23 mouse cellular contexts compared by ENCODE assay signal in the genomic region with DNA sequence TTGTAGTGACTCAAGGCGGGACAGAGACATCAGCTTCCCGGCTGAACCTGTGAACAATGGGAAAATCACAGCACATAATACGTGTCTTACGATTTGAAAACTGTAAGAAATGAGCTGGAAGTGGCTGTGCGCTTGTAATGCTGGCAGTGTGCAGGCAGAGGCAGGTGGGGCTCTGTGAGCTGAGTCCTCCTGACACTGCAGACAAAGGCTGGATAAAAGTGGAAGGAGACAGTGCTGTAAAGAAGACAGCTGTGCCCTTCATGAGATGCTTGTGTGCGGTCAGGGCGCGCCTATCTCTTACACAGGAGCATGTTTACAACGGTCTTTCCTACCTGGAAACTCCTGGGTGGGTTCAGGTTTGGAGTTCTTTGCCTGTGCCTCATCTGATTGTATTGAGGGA. TPM values are rescaled to one million over a fixed set of nuclear protein-coding genes. Genes with fewer than 3 reads are reported as not detected.
DNase-seq lines count a peak whose midpoint lies in the region; ATAC-seq and TF ChIP-seq lines count a peak whose summit lies in the region.
"Had no signal": no experiment of that assay in that cellular context is flagged by ENCODE, and none has a peak within 500 bp of the region (broad histone marks: within the 10 kb centered on the region; RNA-seq: fewer than 3 reads in every experiment).

No protein-coding gene starts in this region.

- peak; percentile 52; the same call in 1 of the 2 replicates for ATAC-seq in neural tube, embryonic 12.5 days (ENCODE audit: low FRiP score, low read depth)
- ATAC-seq in embryonic facial prominence, embryonic 14.5 days (ENCODE audit: low read depth), result peak; percentile 53; the same call in 1 of the 2 replicates
- no peak for ATAC-seq in stomach, postnatal 0 days (ENCODE audit: low FRiP score, low TSS enrichment)
- ATAC-seq: activated CD4-positive, CD25-positive, alpha-beta regulatory T cell, adult 4 months; intestine, embryonic 15.5 days had no signal

- no peak overlapping the region for H3K9ac ChIP-seq in neural tube, embryonic 12.5 days
- no peak overlapping the region for H3K9ac ChIP-seq in embryonic facial prominence, embryonic 14.5 days (ENCODE audit: low read depth, low read length)
- H3K9ac ChIP-seq in stomach, postnatal 0 days (ENCODE audit: low read length), result 0 out of 2 replicates have a peak overlapping the region, but pooled peaks have one; percentile 19
- H3K9ac ChIP-seq: intestine, embryonic 15.5 days; limb, embryonic 15.5 days; liver, embryonic 15.5 days; stomach, embryonic 15.5 days had no signal

- no peak for TF ChIP-seq CTCF in stomach, postnatal 0 days (IDR thresholded peaks at IDR 0.05; ENCODE audit: low read depth)

- H3K36me3 ChIP-seq in neural tube, embryonic 12.5 days, result no peaks in the 10 kb centered on the region
- H3K36me3 ChIP-seq in embryonic facial prominence, embryonic 14.5 days (ENCODE audit: control insufficient read depth, insufficient read depth, low read length), result no peaks in the 10 kb centered on the region
- no peaks in the 10 kb centered on the region; the same call in 1 of the 2 replicates for H3K36me3 ChIP-seq in stomach, postnatal 0 days (ENCODE audit: control insufficient read depth, insufficient read depth, low read length)
- H3K36me3 ChIP-seq: heart, embryonic 10.5 days; intestine, embryonic 15.5 days; limb, embryonic 15.5 days; liver, embryonic 15.5 days; stomach, embryonic 15.5 days had no signal

- no peak overlapping the region for H3K4me3 ChIP-seq in neural tube, embryonic 12.5 days
- no peak overlapping the region for H3K4me3 ChIP-seq in embryonic facial prominence, embryonic 14.5 days (ENCODE audit: low read depth, low read length)
- H3K4me3 ChIP-seq in stomach, postnatal 0 days (ENCODE audit: low read depth, low read length), result no peak overlapping the region
- H3K4me3 ChIP-seq: heart, embryonic 10.5 days; intestine, embryonic 15.5 days; limb, embryonic 15.5 days; liver, embryonic 15.5 days; midbrain, embryonic 10.5 days; stomach, embryonic 15.5 days had no signal

- 84% methylated on average over 9 of the region's 9 CpGs for WGBS in neural tube, embryonic 12.5 days
- WGBS in embryonic facial prominence, embryonic 14.5 days, result 80% methylated on average over 9 of the region's 9 CpGs
- 69% methylated on average over 9 of the region's 9 CpGs for WGBS in stomach, postnatal 0 days

- no peak overlapping the region for H3K4me2 ChIP-seq in neural tube, embryonic 12.5 days (replicated peaks)
- H3K4me2 ChIP-seq in embryonic facial prominence, embryonic 14.5 days (ENCODE audit: low read depth, low read length), result no peak overlapping the region
- H3K4me2 ChIP-seq in stomach, postnatal 0 days (replicated peaks; ENCODE audit: low read depth), result no peak overlapping the region
- H3K4me2 ChIP-seq: intestine, embryonic 15.5 days; limb, embryonic 15.5 days; liver, embryonic 15.5 days; stomach, embryonic 15.5 days had no signal

- peak; percentile 69 for DNase-seq in heart, adult 11 months
- no peak for DNase-seq in heart, adult 9 months (ENCODE audit: low spot score in 2 of 2)
- DNase-seq in neural tube, embryonic 10.5 days (ENCODE audit: extremely low spot score, low spot score), result no peak
- DNase-seq in embryonic facial prominence, embryonic 14.5 days (ENCODE audit: low spot score), result no peak
- DNase-seq in stomach, postnatal 0 days (ENCODE audit: low spot score), result no peak
- DNase-seq in thymus, adult 18-20 months, result no peak
- DNase-seq: adrenal gland, adult 8-10 months; cerebellum, adult 8-10 months; cerebellum, postnatal 36 days; heart, postnatal 10 days; kidney, adult 9 months; kidney, postnatal 14 days; left cerebral cortex, postnatal 4 days; lung, postnatal 4 days; retina, postnatal 1 day had no signal

- H3K27me3 ChIP-seq in neural tube, embryonic 12.5 days (replicated peaks), result no peaks in the 10 kb centered on the region
- H3K27me3 ChIP-seq in embryonic facial prominence, embryonic 14.5 days (replicated peaks; ENCODE audit: control insufficient read depth, insufficient read depth, low read length), result no peaks in the 10 kb centered on the region
- no peaks in the 10 kb centered on the region for H3K27me3 ChIP-seq in stomach, postnatal 0 days (ENCODE audit: control insufficient read depth, insufficient read depth, low read length)
- H3K27me3 ChIP-seq: intestine, embryonic 15.5 days; limb, embryonic 15.5 days; stomach, embryonic 15.5 days had no signal

- no peak for TF ChIP-seq EP300 in stomach, postnatal 0 days (optimal IDR thresholded peaks at IDR 0.05)

- peaks cover 45% of the 10 kb centered on the region for H3K4me1 ChIP-seq in neural tube, embryonic 12.5 days
- H3K4me1 ChIP-seq in embryonic facial prominence, embryonic 14.5 days (ENCODE audit: control insufficient read depth, insufficient read depth, low read length), result peaks cover 11% of the 10 kb centered on the region; the same call in 1 of the 2 replicates
- H3K4me1 ChIP-seq in stomach, postnatal 0 days (replicated peaks; ENCODE audit: control insufficient read depth, insufficient read depth), result no peaks in the 10 kb centered on the region
- H3K4me1 ChIP-seq: stomach, embryonic 15.5 days had no signal

- no peaks in the 10 kb centered on the region for H3K9me3 ChIP-seq in neural tube, embryonic 12.5 days
- no peaks in the 10 kb centered on the region for H3K9me3 ChIP-seq in embryonic facial prominence, embryonic 14.5 days (ENCODE audit: control insufficient read depth, low read length)
- H3K9me3 ChIP-seq in stomach, postnatal 0 days (ENCODE audit: control insufficient read depth, low read length), result no peaks in the 10 kb centered on the region
- H3K9me3 ChIP-seq: heart, embryonic 10.5 days; intestine, embryonic 15.5 days; limb, embryonic 15.5 days; liver, embryonic 15.5 days; midbrain, embryonic 10.5 days; stomach, embryonic 15.5 days had no signal

- no peak overlapping the region for H3K27ac ChIP-seq in neural tube, embryonic 12.5 days
- no peak overlapping the region for H3K27ac ChIP-seq in embryonic facial prominence, embryonic 14.5 days (replicated peaks; ENCODE audit: low read depth, low read length)
- no peak overlapping the region for H3K27ac ChIP-seq in stomach, postnatal 0 days (replicated peaks)
- H3K27ac ChIP-seq: heart, embryonic 10.5 days; intestine, embryonic 15.5 days; limb, embryonic 15.5 days; liver, embryonic 15.5 days; midbrain, embryonic 10.5 days; stomach, embryonic 15.5 days had no signal

RNA-seq across cellular contexts. Expression of a gene that starts 32.1 kb away (rescaled TPM):
- polyA plus RNA-seq in neural tube, embryonic 12.5 days (2016; fragmentation: Nextera tagmentation; extraction: Ambion mirVana), result 74.4 and 75.3 TPM in 2 replicates
- 28.1 and 30.1 TPM in 2 replicates for polyA plus RNA-seq in embryonic facial prominence, embryonic 14.5 days (2014; fragmentation: Nextera tagmentation; extraction: Ambion mirVana)
- 7.8 and 8.7 TPM in 2 replicates for polyA plus RNA-seq in stomach, postnatal 0 days (2015; fragmentation: Nextera tagmentation; extraction: Ambion mirVana)

RNA-seq across cellular contexts. Expression of a gene that starts 32.4 kb away (rescaled TPM):
- polyA plus RNA-seq in neural tube, embryonic 12.5 days (2016; fragmentation: Nextera tagmentation; extraction: Ambion mirVana), result 70.0 and 80.7 TPM in 2 replicates
- polyA plus RNA-seq in embryonic facial prominence, embryonic 14.5 days (2014; fragmentation: Nextera tagmentation; extraction: Ambion mirVana), result 61.6 and 61.8 TPM in 2 replicates
- polyA plus RNA-seq in stomach, postnatal 0 days (2015; fragmentation: Nextera tagmentation; extraction: Ambion mirVana), result 45.2 and 45.3 TPM in 2 replicates
